Mouse (Mus musculus): ENCODE measurements around the gene Ubap2. TPM values are rescaled to one million over a fixed set of nuclear protein-coding genes. Genes with fewer than 3 reads are reported as not detected.
A peak's percentile ranks its signal among the peaks of the same experiment; 100 is the strongest.

The Ubap2 gene
- polyA plus RNA-seq, 1 experiment = 80.3 TPM

- no peaks in the 10 kb centered on the region for H3K4me1 ChIP-seq (ENCODE audit: control insufficient read depth, insufficient read depth, insufficient read length, low read length)
- WGBS = 64% methylated on average over 3 of the region's 3 CpGs
- TF ChIP-seq CTCF (IDR thresholded peaks at IDR 0.05; ENCODE audit: extremely low read depth, insufficient read length, insufficient replicate concordance, low read depth, low read length) (no peak), POLR2A (IDR thresholded peaks at IDR 0.05; ENCODE audit: low read depth, low read length) (no peak)
- H3K27me3 ChIP-seq (ENCODE audit: control insufficient read depth, insufficient read depth, low read length) = no peaks in the 10 kb centered on the region
- no peak overlapping the region for H3K27ac ChIP-seq (ENCODE audit: insufficient read depth, low read depth, low read length)
- H3K36me3 ChIP-seq (ENCODE audit: control insufficient read depth, insufficient read depth, low read length) = peaks cover 5% of the 10 kb centered on the region
- H3K4me3 ChIP-seq (ENCODE audit: low read depth, low read length) = no peak overlapping the region
Observed at GRCm38 (mm10) chr4:41240916-41241315, 34.0 kb downstream of the Ubap2 start.

- WGBS = 65% methylated on average over 5 of the region's 5 CpGs
- peaks cover 21% of the 10 kb centered on the region for H3K36me3 ChIP-seq (ENCODE audit: control insufficient read depth, insufficient read depth, low read length)
- no peak for TF ChIP-seq CTCF (IDR thresholded peaks at IDR 0.05; ENCODE audit: extremely low read depth, insufficient read length, insufficient replicate concordance, low read depth, low read length)
- no peak for TF ChIP-seq POLR2A (IDR thresholded peaks at IDR 0.05; ENCODE audit: low read depth, low read length)
Observed at GRCm38 (mm10) chr4:41235621-41236020, 39.3 kb downstream of the Ubap2 start.

GRCm38 (mm10) chr4:41226351-41226750 lies 48.6 kb downstream of the Ubap2 start:
- H3K27me3 ChIP-seq (ENCODE audit: control insufficient read depth, insufficient read depth, low read length) = no peaks in the 10 kb centered on the region
- 69% methylated on average over 3 of the region's 3 CpGs for WGBS
- peak; percentile 30; the same call in 1 of the 2 replicates for TF ChIP-seq CTCF (IDR thresholded peaks at IDR 0.05; ENCODE audit: extremely low read depth, insufficient read length, insufficient replicate concordance, low read depth, low read length)
- no peak for TF ChIP-seq POLR2A (IDR thresholded peaks at IDR 0.05; ENCODE audit: low read depth, low read length)
- no peak overlapping the region for H3K4me3 ChIP-seq (ENCODE audit: low read depth, low read length)
- peaks cover 47% of the 10 kb centered on the region for H3K36me3 ChIP-seq (ENCODE audit: control insufficient read depth, insufficient read depth, low read length)
- H3K4me1 ChIP-seq (ENCODE audit: control insufficient read depth, insufficient read depth, insufficient read length, low read length) = no peaks in the 10 kb centered on the region
- H3K27ac ChIP-seq (ENCODE audit: insufficient read depth, low read depth, low read length) = no peak overlapping the region

More at GRCm38 (mm10) chr4:41235621-41236020, 39.3 kb downstream of the Ubap2 start:
- no peak overlapping the region for H3K27ac ChIP-seq (ENCODE audit: insufficient read depth, low read depth, low read length)
- H3K27me3 ChIP-seq (ENCODE audit: control insufficient read depth, insufficient read depth, low read length) = no peaks in the 10 kb centered on the region
- H3K4me3 ChIP-seq (ENCODE audit: low read depth, low read length) = no peak overlapping the region
- H3K4me1 ChIP-seq (ENCODE audit: control insufficient read depth, insufficient read depth, insufficient read length, low read length) = no peaks in the 10 kb centered on the region

- no peak overlapping the region for H3K27ac ChIP-seq (ENCODE audit: insufficient read depth, low read depth, low read length)
- no peak for TF ChIP-seq POLR2A (IDR thresholded peaks at IDR 0.05; ENCODE audit: low read depth, low read length)
- no peak for TF ChIP-seq CTCF (IDR thresholded peaks at IDR 0.05; ENCODE audit: extremely low read depth, insufficient read length, insufficient replicate concordance, low read depth, low read length)
- H3K4me3 ChIP-seq (ENCODE audit: low read depth, low read length) = no peak overlapping the region
- H3K36me3 ChIP-seq (ENCODE audit: control insufficient read depth, insufficient read depth, low read length) = peaks cover 51% of the 10 kb centered on the region
- WGBS = 78% methylated on average over 1 of the region's 1 CpGs
- H3K27me3 ChIP-seq (ENCODE audit: control insufficient read depth, insufficient read depth, low read length) = no peaks in the 10 kb centered on the region
- no peaks in the 10 kb centered on the region for H3K4me1 ChIP-seq (ENCODE audit: control insufficient read depth, insufficient read depth, insufficient read length, low read length)
Observed at GRCm38 (mm10) chr4:41225412-41225811, 49.5 kb downstream of the Ubap2 start.

GRCm38 (mm10) chr4:41208050-41208449 lies 66.9 kb downstream of the Ubap2 start:
- WGBS = 68% methylated on average over 4 of the region's 4 CpGs
- Histone ChIP-seq H3K4me1 (ENCODE audit: control insufficient read depth, insufficient read depth, insufficient read length, low read length) (no peaks in the 10 kb centered on the region), H3K36me3 (ENCODE audit: control insufficient read depth, insufficient read depth, low read length) (peaks cover 70% of the 10 kb centered on the region), H3K4me3 (ENCODE audit: low read depth, low read length) (no peak overlapping the region), H3K27me3 (ENCODE audit: control insufficient read depth, insufficient read depth, low read length) (no peaks in the 10 kb centered on the region), H3K27ac (ENCODE audit: insufficient read depth, low read depth, low read length) (no peak overlapping the region)
- TF ChIP-seq CTCF (IDR thresholded peaks at IDR 0.05; ENCODE audit: extremely low read depth, insufficient read length, insufficient replicate concordance, low read depth, low read length) (no peak), POLR2A (IDR thresholded peaks at IDR 0.05; ENCODE audit: low read depth, low read length) (no peak)

GRCm38 (mm10) chr4:41205751-41206150 lies 69.2 kb downstream of the Ubap2 start:
- WGBS = 89% methylated on average over 8 of the region's 8 CpGs
- no peaks in the 10 kb centered on the region for H3K4me1 ChIP-seq (ENCODE audit: control insufficient read depth, insufficient read depth, insufficient read length, low read length)
- no peaks in the 10 kb centered on the region for H3K27me3 ChIP-seq (ENCODE audit: control insufficient read depth, insufficient read depth, low read length)
- no peak overlapping the region for H3K27ac ChIP-seq (ENCODE audit: insufficient read depth, low read depth, low read length)
- H3K36me3 ChIP-seq (ENCODE audit: control insufficient read depth, insufficient read depth, low read length) = peaks cover 77% of the 10 kb centered on the region
- no peak overlapping the region for H3K4me3 ChIP-seq (ENCODE audit: low read depth, low read length)
- TF ChIP-seq POLR2A (IDR thresholded peaks at IDR 0.05; ENCODE audit: low read depth, low read length) (no peak), CTCF (IDR thresholded peaks at IDR 0.05; ENCODE audit: extremely low read depth, insufficient read length, insufficient replicate concordance, low read depth, low read length) (no peak)

- H3K4me1 ChIP-seq (ENCODE audit: control insufficient read depth, insufficient read depth, insufficient read length, low read length) = no peaks in the 10 kb centered on the region
- peaks cover 73% of the 10 kb centered on the region for H3K36me3 ChIP-seq (ENCODE audit: control insufficient read depth, insufficient read depth, low read length)
- no peaks in the 10 kb centered on the region for H3K27me3 ChIP-seq (ENCODE audit: control insufficient read depth, insufficient read depth, low read length)
- no peak overlapping the region for H3K27ac ChIP-seq (ENCODE audit: insufficient read depth, low read depth, low read length)
- 93% methylated on average over 8 of the region's 8 CpGs for WGBS
- no peak overlapping the region for H3K4me3 ChIP-seq (ENCODE audit: low read depth, low read length)
- TF ChIP-seq CTCF (IDR thresholded peaks at IDR 0.05; ENCODE audit: extremely low read depth, insufficient read length, insufficient replicate concordance, low read depth, low read length) (no peak), POLR2A (IDR thresholded peaks at IDR 0.05; ENCODE audit: low read depth, low read length) (no peak)
Observed at GRCm38 (mm10) chr4:41202135-41202534, 72.8 kb downstream of the Ubap2 start.
